23 mouse cellular contexts compared by ENCODE assay signal in the genomic region with DNA sequence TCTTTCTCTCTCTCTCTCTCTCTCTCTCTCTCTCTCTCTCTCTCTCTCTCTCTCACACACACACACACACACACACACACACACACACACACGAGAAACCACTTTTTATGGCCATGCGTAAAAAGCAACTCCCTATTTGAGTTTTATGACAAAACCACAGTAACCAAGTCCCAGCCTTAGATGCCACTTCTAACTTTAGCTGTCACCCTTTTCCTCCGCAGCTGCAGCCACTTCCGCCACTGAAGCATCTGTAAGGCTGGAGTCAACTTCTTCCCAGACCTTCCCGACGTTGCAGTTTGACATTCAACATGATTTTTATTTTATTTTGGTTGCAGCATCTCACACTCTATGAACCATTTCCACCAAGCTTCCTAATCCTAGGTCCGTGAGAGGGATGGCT.
A peak's percentile ranks its signal among the peaks of the same experiment; 100 is the strongest.
DNase-seq lines count a peak whose midpoint lies in the region; ATAC-seq and TF ChIP-seq lines count a peak whose summit lies in the region.
"Had no signal": no experiment of that assay in that cellular context is flagged by ENCODE, and none has a peak within 500 bp of the region (broad histone marks: within the 10 kb centered on the region; RNA-seq: fewer than 3 reads in every experiment).

No protein-coding gene starts in this region.

- no peak overlapping the region for H3K4me3 ChIP-seq in spleen, adult 2 months (ENCODE audit: extremely low read depth, insufficient read depth, insufficient read length)
- no peak overlapping the region for H3K4me3 ChIP-seq in forebrain, embryonic 11.5 days (ENCODE audit: low read depth, low read length)
- H3K4me3 ChIP-seq in hindbrain, embryonic 11.5 days (ENCODE audit: low read depth, low read length), result no peak overlapping the region
- H3K4me3 ChIP-seq: embryonic facial prominence, embryonic 13.5 days; forebrain, embryonic 15.5 days; heart, embryonic 15.5 days; liver, embryonic 12.5 days; midbrain, embryonic 10.5 days; neural tube, embryonic 15.5 days had no signal

- no peaks in the 10 kb centered on the region for H3K27me3 ChIP-seq in spleen, adult 2 months (ENCODE audit: control insufficient read depth, insufficient read depth, low read length)
- no peaks in the 10 kb centered on the region for H3K27me3 ChIP-seq in forebrain, embryonic 11.5 days (ENCODE audit: control insufficient read depth, insufficient read depth, low read length)
- H3K27me3 ChIP-seq in hindbrain, embryonic 11.5 days (ENCODE audit: control insufficient read depth, insufficient read depth, low read length), result no peaks in the 10 kb centered on the region
- H3K27me3 ChIP-seq: embryonic facial prominence, embryonic 13.5 days; forebrain, embryonic 15.5 days; heart, embryonic 15.5 days; neural tube, embryonic 15.5 days; Patski had no signal

- no peak for ATAC-seq in forebrain, embryonic 11.5 days (replicated peaks; ENCODE audit: low FRiP score)
- ATAC-seq in hindbrain, embryonic 11.5 days (ENCODE audit: low FRiP score), result no peak
- ATAC-seq: activated CD4-positive, CD25-positive, alpha-beta regulatory T cell, adult 4 months; forebrain, embryonic 15.5 days; hindbrain, postnatal 0 days; liver, embryonic 12.5 days; Patski had no signal

- H3K4me2 ChIP-seq in forebrain, embryonic 11.5 days (ENCODE audit: low read depth, low read length, severe bottlenecking), result no peak overlapping the region
- H3K4me2 ChIP-seq in hindbrain, embryonic 11.5 days (replicated peaks; ENCODE audit: low read depth, low read length), result no peak overlapping the region
- H3K4me2 ChIP-seq: embryonic facial prominence, embryonic 13.5 days; forebrain, embryonic 15.5 days; heart, embryonic 15.5 days; liver, embryonic 12.5 days; neural tube, embryonic 15.5 days had no signal

- no peak for TF ChIP-seq CTCF in spleen, adult 2 months (IDR thresholded peaks at IDR 0.05; ENCODE audit: extremely low read depth, insufficient read depth, insufficient read length, insufficient replicate concordance)

- H3K4me1 ChIP-seq in spleen, adult 2 months (ENCODE audit: control insufficient read depth, insufficient read depth, insufficient read length), result peaks cover 54% of the 10 kb centered on the region
- H3K4me1 ChIP-seq in forebrain, embryonic 11.5 days (replicated peaks; ENCODE audit: control insufficient read depth, insufficient read depth, low read length), result no peaks in the 10 kb centered on the region; the same call in 1 of the 2 replicates
- no peaks in the 10 kb centered on the region for H3K4me1 ChIP-seq in hindbrain, embryonic 11.5 days (replicated peaks; ENCODE audit: control insufficient read depth, insufficient read depth, low read length)
- H3K4me1 ChIP-seq: heart, embryonic 15.5 days; neural tube, embryonic 15.5 days had no signal

- no peak for TF ChIP-seq POLR2A in spleen, adult 2 months (IDR thresholded peaks at IDR 0.05; ENCODE audit: low read depth, low read length)

- H3K9me3 ChIP-seq in forebrain, embryonic 11.5 days (ENCODE audit: control insufficient read depth, low read length), result no peaks in the 10 kb centered on the region
- H3K9me3 ChIP-seq in hindbrain, embryonic 11.5 days (ENCODE audit: control insufficient read depth, low read length), result no peaks in the 10 kb centered on the region
- H3K9me3 ChIP-seq: embryonic facial prominence, embryonic 13.5 days; forebrain, embryonic 15.5 days; heart, embryonic 15.5 days; liver, embryonic 12.5 days; midbrain, embryonic 10.5 days; neural tube, embryonic 15.5 days had no signal

- H3K9ac ChIP-seq in forebrain, embryonic 11.5 days (ENCODE audit: low read length), result no peak overlapping the region
- H3K9ac ChIP-seq in hindbrain, embryonic 11.5 days (ENCODE audit: low read depth, low read length), result no peak overlapping the region
- H3K9ac ChIP-seq: embryonic facial prominence, embryonic 13.5 days; forebrain, embryonic 15.5 days; heart, embryonic 15.5 days; liver, embryonic 12.5 days; neural tube, embryonic 15.5 days had no signal

- peak overlapping the region; percentile 70; the same call in 1 of the 2 replicates for H3K27ac ChIP-seq in spleen, adult 2 months (ENCODE audit: insufficient read depth, low read length)
- H3K27ac ChIP-seq in forebrain, embryonic 11.5 days (ENCODE audit: low read depth, low read length), result no peak overlapping the region
- no peak overlapping the region for H3K27ac ChIP-seq in hindbrain, embryonic 11.5 days (ENCODE audit: low read depth, low read length)
- H3K27ac ChIP-seq: embryonic facial prominence, embryonic 13.5 days; forebrain, embryonic 15.5 days; heart, embryonic 15.5 days; hindbrain, postnatal 0 days; midbrain, embryonic 10.5 days; neural tube, embryonic 15.5 days had no signal

- H3K36me3 ChIP-seq in spleen, adult 2 months (ENCODE audit: control insufficient read depth, insufficient read depth, low read length), result no peaks in the 10 kb centered on the region
- no peaks in the 10 kb centered on the region for H3K36me3 ChIP-seq in forebrain, embryonic 11.5 days (ENCODE audit: control insufficient read depth, insufficient read depth, low read length)
- H3K36me3 ChIP-seq in hindbrain, embryonic 11.5 days (ENCODE audit: control insufficient read depth, insufficient read depth, low read length), result no peaks in the 10 kb centered on the region
- H3K36me3 ChIP-seq: embryonic facial prominence, embryonic 13.5 days; forebrain, embryonic 15.5 days; heart, embryonic 15.5 days; liver, embryonic 12.5 days; midbrain, embryonic 10.5 days; neural tube, embryonic 15.5 days had no signal

- 4% methylated on average over 7 of the region's 7 CpGs for WGBS in spleen, adult 2 months
- 86% methylated on average over 7 of the region's 7 CpGs for WGBS in forebrain, embryonic 11.5 days
- 89% methylated on average over 7 of the region's 7 CpGs for WGBS in hindbrain, embryonic 11.5 days

- DNase-seq in spleen, adult 2 months (ENCODE audit: low read depth in 1 of 2, low spot score in 2 of 2), result peak in 1 of 2 experiments; percentile 23
- DNase-seq in spleen, adult 12 weeks (ENCODE audit: low spot score), result no peak
- DNase-seq in induced T-regulatory cell, adult 2 months (ENCODE audit: low read depth), result peak; percentile 28
- peak; percentile 44 for DNase-seq in naive thymus-derived CD4-positive, alpha-beta T cell, adult 2 months (ENCODE audit: low read depth)
- DNase-seq in thymus, postnatal 36 days, result peak; percentile 43 to 64
- DNase-seq in kidney, postnatal 25 days, result no peak
- no peak for DNase-seq in forebrain, embryonic 11.5 days (ENCODE audit: low spot score)
- DNase-seq in hindbrain, embryonic 11.5 days (ENCODE audit: low spot score), result no peak
- DNase-seq: cerebellum, adult 8-10 months; gastrocnemius, postnatal 25 days; heart, postnatal 4 days; kidney, adult 2 months; kidney, postnatal 14 days; lung, adult 2 months had no signal

Comparison
In these comparisons a context has a peak if more than half of its experiments do, and no peak if none do; other contexts are left out.
1. DNase-seq: peak in induced T-regulatory cell, adult 2 months (single experiment), naive thymus-derived CD4-positive, alpha-beta T cell, adult 2 months (single experiment) and thymus, postnatal 36 days (2 of 2); none in spleen, adult 12 weeks (single experiment), kidney, postnatal 25 days (0 of 2), forebrain, embryonic 11.5 days (single experiment) and hindbrain, embryonic 11.5 days (single experiment).